Mouse (Mus musculus): ENCODE data around the gene Bcl6b. TPM values are rescaled to one million over a fixed set of nuclear protein-coding genes. Genes with fewer than 3 reads are reported as not detected.

The Bcl6b gene
- polyA plus RNA-seq, 1 experiment from 2014 or later, result 22.0 TPM

- ATAC-seq (replicated peaks; ENCODE audit: low FRiP score, low read depth), result 0 out of 2 replicates have a peak, but pooled peaks have one; percentile 9
- WGBS, result 2% methylated on average over 19 of the region's 19 CpGs
Observed at GRCm38 (mm10) chr11:70228828-70229227, 770 bp downstream of the Bcl6b start.

GRCm38 (mm10) chr11:70227661-70228245 lies 1.8 kb downstream of the Bcl6b start:
- H3K36me3 ChIP-seq (ENCODE audit: insufficient read depth, low read length), result no peaks in the 10 kb centered on the region
- peak overlapping the region; percentile 50 for H3K4me2 ChIP-seq (ENCODE audit: low read length)
- WGBS, result 74% methylated on average over 4 of the region's 4 CpGs
- no peak for ATAC-seq (replicated peaks; ENCODE audit: low FRiP score, low read depth)
- H3K4me1 ChIP-seq (replicated peaks; ENCODE audit: insufficient read depth, low read length), result peaks cover 9% of the 10 kb centered on the region
- H3K4me3 ChIP-seq (replicated peaks; ENCODE audit: low read depth, low read length), result peak overlapping the region; percentile 39
- no peak overlapping the region for H3K27ac ChIP-seq
- H3K9me3 ChIP-seq (replicated peaks; ENCODE audit: low read length), result no peaks in the 10 kb centered on the region
- no peak for TF ChIP-seq CTCF (IDR thresholded peaks at IDR 0.05; ENCODE audit: low read depth)
- peak overlapping the region; percentile 20; the same call in 1 of the 2 replicates for H3K9ac ChIP-seq (ENCODE audit: low read depth, low read length)
- DNase-seq (ENCODE audit: low spot score), result no peak
- H3K27me3 ChIP-seq (ENCODE audit: insufficient read depth, low read length), result peaks cover 13% of the 10 kb centered on the region

More at GRCm38 (mm10) chr11:70228828-70229227, 770 bp downstream of the Bcl6b start:
- H3K4me2 ChIP-seq (ENCODE audit: low read length), result peak overlapping the region; percentile 50
- no peak for TF ChIP-seq CTCF (IDR thresholded peaks at IDR 0.05; ENCODE audit: low read depth)
- H3K9ac ChIP-seq (ENCODE audit: low read depth, low read length), result peak overlapping the region; percentile 45; the same call in 1 of the 2 replicates
- H3K36me3 ChIP-seq (ENCODE audit: insufficient read depth, low read length), result no peaks in the 10 kb centered on the region
- peak overlapping the region; percentile 39 for H3K4me3 ChIP-seq (replicated peaks; ENCODE audit: low read depth, low read length)
- peaks cover 13% of the 10 kb centered on the region for H3K27me3 ChIP-seq (ENCODE audit: insufficient read depth, low read length)
- peaks cover 9% of the 10 kb centered on the region for H3K4me1 ChIP-seq (replicated peaks; ENCODE audit: insufficient read depth, low read length)
- H3K9me3 ChIP-seq (replicated peaks; ENCODE audit: low read length), result no peaks in the 10 kb centered on the region
- peak; percentile 83 for DNase-seq (ENCODE audit: low spot score)
- peak overlapping the region; percentile 79 for H3K27ac ChIP-seq

GRCm38 (mm10) chr11:70227126-70227525 lies 2.5 kb downstream of the Bcl6b start:
- H3K4me3 ChIP-seq (replicated peaks; ENCODE audit: low read depth, low read length), result peak overlapping the region; percentile 39
- no peak for DNase-seq (ENCODE audit: low spot score)
- peaks cover 13% of the 10 kb centered on the region for H3K27me3 ChIP-seq (ENCODE audit: insufficient read depth, low read length)
- 0 out of 2 replicates have a peak overlapping the region, but pooled peaks have one; percentile 20 for H3K9ac ChIP-seq (ENCODE audit: low read depth, low read length)
- peaks cover 9% of the 10 kb centered on the region for H3K4me1 ChIP-seq (replicated peaks; ENCODE audit: insufficient read depth, low read length)
- H3K4me2 ChIP-seq (ENCODE audit: low read length), result peak overlapping the region; percentile 50
- TF ChIP-seq CTCF (IDR thresholded peaks at IDR 0.05; ENCODE audit: low read depth), result no peak
- 20% methylated on average over 5 of the region's 5 CpGs for WGBS
- H3K9me3 ChIP-seq (replicated peaks; ENCODE audit: low read length), result no peaks in the 10 kb centered on the region
- H3K36me3 ChIP-seq (ENCODE audit: insufficient read depth, low read length), result no peaks in the 10 kb centered on the region
- H3K27ac ChIP-seq, result no peak overlapping the region
- ATAC-seq (replicated peaks; ENCODE audit: low FRiP score, low read depth), result no peak

GRCm38 (mm10) chr11:70226602-70226890 lies 3.1 kb downstream of the Bcl6b start:
- WGBS, result 7% methylated on average over 18 of the region's 18 CpGs
- Histone ChIP-seq H3K36me3 (ENCODE audit: insufficient read depth, low read length) (no peaks in the 10 kb centered on the region), H3K4me1 (replicated peaks; ENCODE audit: insufficient read depth, low read length) (peaks cover 9% of the 10 kb centered on the region), H3K27ac (no peak overlapping the region), H3K9ac (ENCODE audit: low read depth, low read length) (no peak overlapping the region), H3K4me3 (replicated peaks; ENCODE audit: low read depth, low read length) (peak overlapping the region; percentile 39), H3K4me2 (ENCODE audit: low read length) (peak overlapping the region; percentile 50), H3K27me3 (ENCODE audit: insufficient read depth, low read length) (peaks cover 13% of the 10 kb centered on the region), H3K9me3 (replicated peaks; ENCODE audit: low read length) (no peaks in the 10 kb centered on the region)
- no peak for TF ChIP-seq CTCF (IDR thresholded peaks at IDR 0.05; ENCODE audit: low read depth)
- no peak for DNase-seq (ENCODE audit: low spot score)
- ATAC-seq (replicated peaks; ENCODE audit: low FRiP score, low read depth), result no peak

- Histone ChIP-seq H3K27me3 (ENCODE audit: insufficient read depth, low read length) (peaks cover 13% of the 10 kb centered on the region), H3K9ac (ENCODE audit: low read depth, low read length) (peak overlapping the region; percentile 24; the same call in 1 of the 2 replicates), H3K9me3 (replicated peaks; ENCODE audit: low read length) (no peaks in the 10 kb centered on the region), H3K36me3 (ENCODE audit: insufficient read depth, low read length) (no peaks in the 10 kb centered on the region), H3K4me2 (ENCODE audit: low read length) (peak overlapping the region; percentile 50), H3K4me1 (replicated peaks; ENCODE audit: insufficient read depth, low read length) (peaks cover 9% of the 10 kb centered on the region), H3K4me3 (replicated peaks; ENCODE audit: low read depth, low read length) (peak overlapping the region; percentile 39), H3K27ac (peak overlapping the region; percentile 28; the same call in 1 of the 2 replicates)
- 18% methylated on average over 27 of the region's 27 CpGs for WGBS
- TF ChIP-seq CTCF (IDR thresholded peaks at IDR 0.05; ENCODE audit: low read depth), result peak; percentile 14; the same call in 1 of the 2 replicates
- ATAC-seq (replicated peaks; ENCODE audit: low FRiP score, low read depth), result no peak
- no peak for DNase-seq (ENCODE audit: low spot score)
Observed at GRCm38 (mm10) chr11:70225798-70226601, 3.6 kb downstream of the Bcl6b start.

- DNase-seq (ENCODE audit: low spot score) (peak; percentile 55), ATAC-seq (replicated peaks; ENCODE audit: low FRiP score, low read depth) (no peak)
- no peak overlapping the region for H3K4me3 ChIP-seq (replicated peaks; ENCODE audit: low read depth, low read length)
- peaks cover 9% of the 10 kb centered on the region; the same call in 1 of the 2 replicates for H3K27me3 ChIP-seq (ENCODE audit: insufficient read depth, low read length)
- no peak for TF ChIP-seq CTCF (IDR thresholded peaks at IDR 0.05; ENCODE audit: low read depth)
- H3K4me1 ChIP-seq (replicated peaks; ENCODE audit: insufficient read depth, low read length), result peaks cover 9% of the 10 kb centered on the region
- H3K9ac ChIP-seq (ENCODE audit: low read depth, low read length), result no peak overlapping the region
- no peak overlapping the region for H3K4me2 ChIP-seq (ENCODE audit: low read length)
- H3K36me3 ChIP-seq (ENCODE audit: insufficient read depth, low read length), result no peaks in the 10 kb centered on the region
- WGBS, result 74% methylated on average over 9 of the region's 9 CpGs
- H3K9me3 ChIP-seq (replicated peaks; ENCODE audit: low read length), result no peaks in the 10 kb centered on the region
- peak overlapping the region; percentile 70; the same call in 1 of the 2 replicates for H3K27ac ChIP-seq
Observed at GRCm38 (mm10) chr11:70223724-70224123, 5.9 kb downstream of the Bcl6b start.

Measured in kidney, postnatal 0 days (tissue).